Mouse (Mus musculus) heart, embryonic 12.5 days (tissue): Measurements from ENCODE around the gene Gm9821. TPM values are rescaled to one million over a fixed set of nuclear protein-coding genes. Genes with fewer than 3 reads are reported as not detected.

Experiments
- ATAC-seq: fragments of 200-750 bp; cut with Nextera tagmentation; 2 replicates; pipeline ENCODE4 v1.8.0; 2017; ENCODE audit warnings: moderate TSS enrichment, moderate library complexity; ENCODE audit not compliant: insufficient number of reproducible peaks, low FRiP score
- H3K27ac ChIP-seq: fragments of 300-500 bp; sonication (generic); 2 replicates; pipeline ENCODE4 v1.5.1; 2016; ENCODE audit warnings: mild to moderate bottlenecking, moderate library complexity; ENCODE audit not compliant: poor library complexity, severe bottlenecking
- H3K27me3 ChIP-seq: fragments of 300-500 bp; sonication (generic); replicated peaks from 2 replicates; pipeline ENCODE4 v1.6.1; 2016; ENCODE audit warnings: mild to moderate bottlenecking, moderate library complexity
- H3K36me3 ChIP-seq: fragments of 300-500 bp; sonication (generic); 2 replicates; pipeline ENCODE4 v1.6.1; 2016; ENCODE audit warnings: mild to moderate bottlenecking, moderate library complexity
- H3K4me1 ChIP-seq: fragments of 300-500 bp; sonication (generic); replicated peaks from 2 replicates; pipeline ENCODE4 v1.6.1; 2016; ENCODE audit warnings: mild to moderate bottlenecking
- H3K4me2 ChIP-seq: fragments of 300-500 bp; sonication (generic); 2 replicates; pipeline ENCODE4 v1.6.1; 2016; ENCODE audit warnings: mild to moderate bottlenecking, moderate library complexity
- H3K4me3 ChIP-seq: fragments of 300-500 bp; sonication (generic); 2 replicates; pipeline ENCODE4 v1.5.1; 2016; ENCODE audit warnings: mild to moderate bottlenecking
- H3K9ac ChIP-seq: fragments of 300-500 bp; sonication (generic); 2 replicates; pipeline ENCODE4 v1.6.1; 2016; ENCODE audit warnings: mild to moderate bottlenecking, moderate library complexity
- H3K9me3 ChIP-seq: fragments of 300-500 bp; sonication (generic); replicated peaks from 2 replicates; pipeline ENCODE4 v1.6.1; 2016; ENCODE audit warnings: mild to moderate bottlenecking, moderate library complexity
- WGBS: fragments of 180-500 bp; shearing (Covaris S2); methylation state at CpG from one replicate; pipeline ENCODE4 v1.1.7; 2016; 5-methylcytosine and 5-hydroxymethylcytosine counted together
- polyA plus RNA-seq: library from polyadenylated mRNA; unstranded; fragments of >200 nt; fragmentation: Nextera tagmentation; extraction: Ambion mirVana; gene quantifications from 2 replicates; pipeline ENCODE4 v1.2.1, GENCODE M21; 2016

Gene Gm9821
- 3.2 and 4.0 TPM in 2 replicates for polyA plus RNA-seq

GRCm38 (mm10) chr2:91945483-91945882, at the start of gene Gm9821:
Gene Gm9821, plus strand, starts transcription at chr2:91945703.
- WGBS, result 89% methylated on average over 18 of the region's 18 CpGs
- Histone ChIP-seq H3K4me1 (peaks cover 76% of the 10 kb centered on the region), H3K27ac (peak within 1 kb of the TSS; percentile 98; the same call in 1 of the 2 replicates), H3K36me3 (peaks cover 45% of the 10 kb centered on the region), H3K9ac (peak within 1 kb of the TSS; percentile 56), H3K4me3 (no peak within 1 kb of the TSS), H3K27me3 (no peaks in the 10 kb centered on the region), H3K4me2 (no peak within 1 kb of the TSS; the same call in 1 of the 2 replicates), H3K9me3 (no peaks in the 10 kb centered on the region)
- no peak for ATAC-seq

GRCm38 (mm10) chr2:91897968-91898367, 47.5 kb upstream of the Gm9821 start:
- H3K36me3 ChIP-seq, result peaks cover 23% of the 10 kb centered on the region

GRCm38 (mm10) chr2:91899141-91899540, 46.4 kb upstream of the Gm9821 start:
- Histone ChIP-seq H3K4me3 (no peak overlapping the region), H3K27ac (no peak overlapping the region), H3K36me3 (peaks cover 23% of the 10 kb centered on the region), H3K9ac (no peak overlapping the region), H3K4me1 (no peaks in the 10 kb centered on the region), H3K9me3 (no peaks in the 10 kb centered on the region), H3K4me2 (no peak overlapping the region), H3K27me3 (no peaks in the 10 kb centered on the region)
- ATAC-seq, result no peak
- WGBS, result 86% methylated on average over 3 of the region's 3 CpGs

More at GRCm38 (mm10) chr2:91897968-91898367, 47.5 kb upstream of the Gm9821 start:
- Histone ChIP-seq H3K9me3 (no peaks in the 10 kb centered on the region), H3K9ac (no peak overlapping the region), H3K27me3 (no peaks in the 10 kb centered on the region), H3K4me2 (no peak overlapping the region), H3K4me1 (no peaks in the 10 kb centered on the region), H3K4me3 (no peak overlapping the region), H3K27ac (no peak overlapping the region)
- no peak for ATAC-seq

GRCm38 (mm10) chr2:91900431-91900830, 45.1 kb upstream of the Gm9821 start:
- no peak for ATAC-seq
- H3K9me3 ChIP-seq, result no peaks in the 10 kb centered on the region
- WGBS, result 87% methylated on average over 8 of the region's 8 CpGs
- H3K4me1 ChIP-seq, result no peaks in the 10 kb centered on the region
- no peak overlapping the region for H3K27ac ChIP-seq
- H3K4me3 ChIP-seq, result no peak overlapping the region
- H3K9ac ChIP-seq, result no peak overlapping the region
- H3K4me2 ChIP-seq, result no peak overlapping the region
- H3K27me3 ChIP-seq, result no peaks in the 10 kb centered on the region
- peaks cover 14% of the 10 kb centered on the region for H3K36me3 ChIP-seq

- Histone ChIP-seq H3K27ac (no peak overlapping the region), H3K27me3 (no peaks in the 10 kb centered on the region), H3K9ac (no peak overlapping the region), H3K9me3 (no peaks in the 10 kb centered on the region), H3K4me1 (no peaks in the 10 kb centered on the region), H3K36me3 (peaks cover 14% of the 10 kb centered on the region), H3K4me3 (no peak overlapping the region), H3K4me2 (no peak overlapping the region)
- 74% methylated on average over 5 of the region's 5 CpGs for WGBS
- ATAC-seq, result no peak
Observed at GRCm38 (mm10) chr2:91902336-91902735, 43.2 kb upstream of the Gm9821 start.

- H3K4me3 ChIP-seq, result no peak overlapping the region
- no peaks in the 10 kb centered on the region for H3K27me3 ChIP-seq
- WGBS, result 84% methylated on average over 3 of the region's 3 CpGs
- H3K4me2 ChIP-seq, result no peak overlapping the region
- no peaks in the 10 kb centered on the region for H3K9me3 ChIP-seq
- H3K4me1 ChIP-seq, result no peaks in the 10 kb centered on the region
- H3K36me3 ChIP-seq, result peaks cover 14% of the 10 kb centered on the region
- H3K27ac ChIP-seq, result no peak overlapping the region
- no peak for ATAC-seq
- H3K9ac ChIP-seq, result no peak overlapping the region
Observed at GRCm38 (mm10) chr2:91903171-91903925, 42.2 kb upstream of the Gm9821 start.

- no peak overlapping the region for H3K27ac ChIP-seq
- H3K4me2 ChIP-seq, result no peak overlapping the region
- peaks cover 23% of the 10 kb centered on the region for H3K36me3 ChIP-seq
- no peaks in the 10 kb centered on the region for H3K9me3 ChIP-seq
- H3K9ac ChIP-seq, result no peak overlapping the region
- H3K4me3 ChIP-seq, result no peak overlapping the region
- H3K4me1 ChIP-seq, result no peaks in the 10 kb centered on the region
- no peaks in the 10 kb centered on the region for H3K27me3 ChIP-seq
- WGBS, result 75% methylated on average over 5 of the region's 5 CpGs
- ATAC-seq, result no peak
Observed at GRCm38 (mm10) chr2:91904618-91905307, 40.7 kb upstream of the Gm9821 start.

GRCm38 (mm10) chr2:91906141-91906540, 39.4 kb upstream of the Gm9821 start:
- Histone ChIP-seq H3K4me2 (no peak overlapping the region), H3K4me3 (no peak overlapping the region), H3K9ac (no peak overlapping the region), H3K27ac (no peak overlapping the region), H3K27me3 (no peaks in the 10 kb centered on the region), H3K9me3 (no peaks in the 10 kb centered on the region), H3K4me1 (no peaks in the 10 kb centered on the region), H3K36me3 (peaks cover 25% of the 10 kb centered on the region)
- WGBS, result 91% methylated on average over 2 of the region's 2 CpGs
- no peak for ATAC-seq

- no peak overlapping the region for H3K4me3 ChIP-seq
- no peak overlapping the region for H3K27ac ChIP-seq
- H3K27me3 ChIP-seq, result no peaks in the 10 kb centered on the region
- H3K4me2 ChIP-seq, result no peak overlapping the region
- peaks cover 76% of the 10 kb centered on the region for H3K36me3 ChIP-seq
- no peak overlapping the region for H3K9ac ChIP-seq
- H3K4me1 ChIP-seq, result peaks cover 8% of the 10 kb centered on the region; the same call in 1 of the 2 replicates
- H3K9me3 ChIP-seq, result no peaks in the 10 kb centered on the region
- WGBS, result 56% methylated on average over 3 of the region's 3 CpGs
- no peak for ATAC-seq
Observed at GRCm38 (mm10) chr2:91912616-91913015, 32.9 kb upstream of the Gm9821 start.

- no peaks in the 10 kb centered on the region for H3K27me3 ChIP-seq
- no peaks in the 10 kb centered on the region for H3K9me3 ChIP-seq
- H3K27ac ChIP-seq, result no peak overlapping the region
- H3K4me2 ChIP-seq, result no peak overlapping the region
- 71% methylated on average over 7 of the region's 7 CpGs for WGBS
- ATAC-seq, result no peak
- H3K36me3 ChIP-seq, result peaks cover 84% of the 10 kb centered on the region
- H3K9ac ChIP-seq, result no peak overlapping the region
- peaks cover 8% of the 10 kb centered on the region; the same call in 1 of the 2 replicates for H3K4me1 ChIP-seq
- H3K4me3 ChIP-seq, result no peak overlapping the region
Observed at GRCm38 (mm10) chr2:91913328-91914110, 32.0 kb upstream of the Gm9821 start.
